Mouse (Mus musculus) liver, postnatal 0 days (tissue): Measurements from ENCODE around the gene Antxrl.

Experiments
- CTCF ChIP-seq: sonication (generic); IDR thresholded peaks from 2 replicates; pipeline ENCODE4 v1.5.1; 2016; ENCODE audit warnings: antibody characterized with exemption, low read depth
- EP300 ChIP-seq: IDR thresholded peaks from 2 replicates; pipeline ENCODE4 v1.6.1; 2016; ENCODE audit warnings: antibody characterized with exemption, low read depth, mild to moderate bottlenecking

DNA sequence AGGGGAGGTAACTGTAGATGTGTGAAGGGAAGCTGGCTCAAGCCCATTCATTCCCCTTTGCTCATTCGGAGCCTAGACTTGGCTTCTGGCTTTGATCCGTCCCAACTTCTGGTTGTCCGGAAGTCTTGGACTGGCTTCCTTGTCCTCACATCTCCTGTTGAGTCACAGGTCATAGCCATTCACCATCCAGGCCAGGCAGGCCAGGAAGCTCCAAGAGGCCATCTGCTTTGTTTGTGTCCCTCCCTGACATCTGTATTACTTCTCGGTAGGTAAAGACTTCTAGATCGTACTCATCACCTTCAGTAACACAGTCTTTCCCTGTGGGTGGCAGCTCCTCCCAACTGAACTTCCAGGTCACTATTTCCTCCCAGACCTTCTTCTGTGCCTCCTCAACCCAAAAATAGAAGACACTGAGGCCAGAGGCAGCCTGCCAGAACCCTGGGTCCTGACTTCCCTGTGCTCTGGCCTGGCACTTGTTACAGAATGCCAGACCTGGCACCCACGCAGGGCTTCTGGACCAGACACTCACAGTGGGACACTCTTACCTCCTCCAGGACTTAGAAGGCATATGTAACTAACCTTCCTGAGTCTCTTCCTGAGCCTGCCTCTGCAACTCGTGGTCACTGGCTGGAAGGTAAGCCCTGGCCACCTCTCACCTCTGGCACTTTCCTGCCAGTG, 66.7 kb downstream of the Antxrl start:
- no peak for TF ChIP-seq CTCF
- no peak for TF ChIP-seq EP300
